Mouse (Mus musculus): ENCODE measurements at regions not wholly inside any gene's neighbourhood (a gene's known extent, or its start where the extent isn't known, plus 50 kb on each side); places are given as distances from the start of the nearest gene placed in this dataset.
"Not testable (repeated sequence)": the region's sequence is repeated elsewhere in the genome, so short reads cannot be mapped to it uniquely, and the experiment has no call there.

DNA sequence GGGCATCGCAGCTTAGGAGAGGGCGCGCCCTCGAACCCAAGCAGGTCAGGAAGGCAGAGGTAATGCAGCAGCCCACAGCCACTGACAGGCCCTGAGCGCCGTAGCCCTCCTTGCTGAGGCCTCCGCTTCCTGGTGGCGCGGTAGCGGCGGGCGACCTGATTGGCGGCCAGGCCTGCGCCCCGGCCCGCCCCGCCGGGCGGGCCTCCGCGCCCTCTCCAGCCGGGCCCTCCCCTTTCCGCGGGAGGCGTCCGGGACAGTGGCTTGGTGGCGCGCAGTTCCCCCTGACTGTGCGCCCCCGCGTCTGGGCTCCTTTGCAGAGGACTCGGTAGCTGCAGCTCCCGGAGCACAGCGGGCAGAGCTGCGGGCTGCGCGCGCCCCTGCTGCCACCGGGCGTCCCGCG is 242.1 kb downstream of the Gm21863 start:
- ATAC-seq; H3K36me3 ChIP-seq (ENCODE audit: control insufficient read depth, insufficient read depth); H3K9ac ChIP-seq (ENCODE audit: low read depth, low read length); H3K4me1 ChIP-seq (replicated peaks; ENCODE audit: control insufficient read depth, insufficient read depth, low read length); H3K9me3 ChIP-seq (ENCODE audit: control insufficient read depth); H3K27ac ChIP-seq (ENCODE audit: low read depth, low read length); H3K27me3 ChIP-seq (replicated peaks; ENCODE audit: control insufficient read depth, insufficient read depth, low read length): not testable (repeated sequence)
- 1% methylated on average over 31 of the region's 42 CpGs for WGBS
- Histone ChIP-seq H3K4me3 (ENCODE audit: low read depth, low read length) (peak overlapping the region; percentile 40), H3K4me2 (replicated peaks; ENCODE audit: low read depth) (peak overlapping the region; percentile 64)

DNA sequence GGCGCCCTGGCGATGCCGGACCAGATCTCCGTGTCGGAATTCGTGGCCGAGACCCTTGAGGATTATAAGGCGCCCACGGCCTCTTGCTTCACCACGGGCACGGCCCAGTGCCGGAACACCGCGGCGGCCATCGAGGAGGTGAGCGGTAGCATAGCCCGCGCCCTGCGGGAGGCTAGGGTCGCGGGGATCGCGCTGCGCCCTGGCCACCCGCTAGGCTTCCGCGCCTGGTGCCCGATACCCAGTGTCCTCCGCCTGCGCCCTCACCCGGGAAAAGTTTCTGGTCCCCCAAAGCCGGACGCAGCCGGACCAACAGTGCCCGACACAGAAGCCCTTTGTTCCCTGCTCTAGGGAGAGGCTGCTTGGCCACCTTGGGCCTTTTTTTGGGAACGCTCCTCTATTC is 242.6 kb downstream of the Gm21863 start:
- not testable (repeated sequence) for H3K27ac ChIP-seq (ENCODE audit: low read depth, low read length); H3K27me3 ChIP-seq (replicated peaks; ENCODE audit: control insufficient read depth, insufficient read depth, low read length); H3K9ac ChIP-seq (ENCODE audit: low read depth, low read length); H3K4me1 ChIP-seq (replicated peaks; ENCODE audit: control insufficient read depth, insufficient read depth, low read length); ATAC-seq; H3K36me3 ChIP-seq (ENCODE audit: control insufficient read depth, insufficient read depth); H3K9me3 ChIP-seq (ENCODE audit: control insufficient read depth)
- Histone ChIP-seq H3K4me3 (ENCODE audit: low read depth, low read length) (peak overlapping the region; percentile 40), H3K4me2 (replicated peaks; ENCODE audit: low read depth) (peak overlapping the region; percentile 64)
- 1% methylated on average over 34 of the region's 37 CpGs for WGBS

DNA sequence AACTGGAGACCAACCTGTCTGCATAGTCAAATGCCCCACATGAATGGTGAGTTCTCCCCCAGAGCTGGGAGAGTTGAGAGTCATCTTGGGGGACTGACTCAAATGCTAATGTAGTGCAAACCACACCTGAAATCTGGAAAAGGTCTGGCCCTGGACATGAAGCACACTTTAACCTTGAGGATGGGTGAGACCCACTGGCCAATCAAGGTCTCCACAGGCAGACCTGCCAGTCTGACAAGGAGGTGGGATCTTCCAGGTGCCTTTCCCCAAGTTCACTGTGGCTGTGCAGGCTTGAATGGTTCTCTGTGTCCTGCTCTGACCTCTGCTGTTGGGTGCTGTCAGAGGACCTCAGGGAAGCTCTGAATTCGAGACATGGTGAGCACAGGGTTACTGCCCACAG is 269.6 kb downstream of the Gm21863 start:
- H3K36me3 ChIP-seq (ENCODE audit: control insufficient read depth, insufficient read depth); H3K27me3 ChIP-seq (replicated peaks; ENCODE audit: control insufficient read depth, insufficient read depth, low read length); H3K27ac ChIP-seq (ENCODE audit: low read depth, low read length); H3K9ac ChIP-seq (ENCODE audit: low read depth, low read length); H3K4me2 ChIP-seq (replicated peaks; ENCODE audit: low read depth); H3K4me3 ChIP-seq (ENCODE audit: low read depth, low read length); ATAC-seq; H3K4me1 ChIP-seq (replicated peaks; ENCODE audit: control insufficient read depth, insufficient read depth, low read length): not testable (repeated sequence)
- WGBS, result 85% methylated on average over 1 of the region's 1 CpGs
- peaks cover 25% of the 10 kb centered on the region for H3K9me3 ChIP-seq (ENCODE audit: control insufficient read depth)

GRCm38 (mm10) chr12:20226831-20227230 is 272.5 kb downstream of the Gm21863 start:
- H3K9me3 ChIP-seq (ENCODE audit: control insufficient read depth), result peaks cover 54% of the 10 kb centered on the region
- H3K27me3 ChIP-seq (replicated peaks; ENCODE audit: control insufficient read depth, insufficient read depth, low read length); H3K4me3 ChIP-seq (ENCODE audit: low read depth, low read length); H3K4me2 ChIP-seq (replicated peaks; ENCODE audit: low read depth); ATAC-seq; H3K9ac ChIP-seq (ENCODE audit: low read depth, low read length); H3K27ac ChIP-seq (ENCODE audit: low read depth, low read length); H3K4me1 ChIP-seq (replicated peaks; ENCODE audit: control insufficient read depth, insufficient read depth, low read length); H3K36me3 ChIP-seq (ENCODE audit: control insufficient read depth, insufficient read depth): not testable (repeated sequence)
- WGBS, result 78% methylated on average over 9 of the region's 9 CpGs

DNA sequence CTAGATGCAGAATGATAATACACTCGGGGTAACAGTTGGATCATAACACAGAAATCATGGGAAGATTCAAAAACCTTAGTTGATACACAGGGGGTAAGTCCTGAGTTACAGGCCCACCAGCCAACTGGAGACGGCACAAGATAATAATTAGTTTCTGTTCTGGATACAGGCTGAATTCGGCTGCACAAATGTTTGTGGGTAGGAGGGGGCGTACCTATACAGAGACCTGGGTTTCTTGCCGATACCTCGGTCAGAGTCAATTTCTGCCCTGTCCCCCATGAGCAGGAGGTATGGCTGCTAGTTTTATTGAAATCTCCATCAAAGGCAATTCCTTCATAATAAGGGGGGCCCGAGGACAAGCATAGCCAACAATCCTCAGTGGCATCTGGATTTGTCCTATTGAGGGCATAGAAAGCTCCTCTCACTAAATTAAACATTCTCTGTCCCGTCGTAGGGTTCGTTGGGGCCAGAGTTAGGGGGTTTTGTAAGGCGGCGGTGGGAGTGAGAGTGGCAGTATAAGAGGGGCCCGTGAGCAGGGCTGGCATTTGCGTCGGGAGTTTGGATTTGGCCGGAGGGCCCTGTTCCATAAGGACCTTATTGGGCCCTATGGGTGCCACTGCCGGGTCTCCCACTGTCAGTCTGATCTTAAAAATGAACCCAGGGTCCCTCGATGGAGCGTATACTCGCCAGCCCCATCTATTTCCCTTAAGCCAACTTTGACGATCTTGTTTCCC is 273.3 kb downstream of the Gm21863 start:
- H3K27me3 ChIP-seq (replicated peaks; ENCODE audit: control insufficient read depth, insufficient read depth, low read length); H3K27ac ChIP-seq (ENCODE audit: low read depth, low read length); H3K4me3 ChIP-seq (ENCODE audit: low read depth, low read length); H3K36me3 ChIP-seq (ENCODE audit: control insufficient read depth, insufficient read depth); H3K4me2 ChIP-seq (replicated peaks; ENCODE audit: low read depth); H3K4me1 ChIP-seq (replicated peaks; ENCODE audit: control insufficient read depth, insufficient read depth, low read length); H3K9ac ChIP-seq (ENCODE audit: low read depth, low read length): not testable (repeated sequence)
- peaks cover 62% of the 10 kb centered on the region for H3K9me3 ChIP-seq (ENCODE audit: control insufficient read depth)
- ATAC-seq, result 0 out of 2 replicates have a peak, but pooled peaks have one; percentile 12
- 77% methylated on average over 21 of the region's 21 CpGs for WGBS

DNA sequence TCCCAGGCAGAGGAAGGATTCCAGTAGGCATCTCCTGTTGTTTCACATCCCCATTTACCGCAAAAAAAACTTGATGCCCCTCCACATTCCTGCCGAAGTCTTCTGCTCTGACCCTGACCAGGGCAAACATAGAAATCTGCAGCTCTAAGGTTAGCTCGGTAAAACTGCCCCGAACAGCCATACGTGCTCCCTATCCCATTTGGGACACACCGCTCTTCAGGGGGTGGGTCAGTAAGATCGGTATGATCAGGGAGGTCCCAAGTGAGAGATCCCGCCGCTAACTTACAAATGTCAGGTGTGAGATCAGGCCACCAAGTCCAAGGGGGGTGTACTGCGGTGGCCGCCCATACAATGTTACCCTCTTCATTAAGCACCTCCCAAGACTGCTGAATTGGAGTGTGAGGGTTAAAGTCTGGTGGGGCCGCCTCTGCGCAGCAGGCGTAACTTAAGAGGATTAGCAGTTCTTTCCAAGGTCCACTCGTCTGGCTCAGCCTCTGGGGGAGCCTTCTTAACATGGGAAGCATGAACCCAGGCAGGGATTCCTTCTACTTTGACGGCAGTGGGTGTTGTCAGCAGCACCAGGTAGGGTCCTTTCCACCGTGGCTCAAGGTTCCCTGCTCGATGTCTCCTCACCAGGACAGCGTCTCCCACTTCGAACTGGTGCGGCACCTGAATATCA is 274.2 kb downstream of the Gm21863 start:
- not testable (repeated sequence) for H3K9ac ChIP-seq (ENCODE audit: low read depth, low read length); H3K27ac ChIP-seq (ENCODE audit: low read depth, low read length); H3K4me1 ChIP-seq (replicated peaks; ENCODE audit: control insufficient read depth, insufficient read depth, low read length); H3K27me3 ChIP-seq (replicated peaks; ENCODE audit: control insufficient read depth, insufficient read depth, low read length); H3K4me2 ChIP-seq (replicated peaks; ENCODE audit: low read depth); H3K36me3 ChIP-seq (ENCODE audit: control insufficient read depth, insufficient read depth); H3K4me3 ChIP-seq (ENCODE audit: low read depth, low read length)
- peaks cover 70% of the 10 kb centered on the region for H3K9me3 ChIP-seq (ENCODE audit: control insufficient read depth)
- 0 out of 2 replicates have a peak, but pooled peaks have one; percentile 9 for ATAC-seq
- 71% methylated on average over 21 of the region's 21 CpGs for WGBS

DNA sequence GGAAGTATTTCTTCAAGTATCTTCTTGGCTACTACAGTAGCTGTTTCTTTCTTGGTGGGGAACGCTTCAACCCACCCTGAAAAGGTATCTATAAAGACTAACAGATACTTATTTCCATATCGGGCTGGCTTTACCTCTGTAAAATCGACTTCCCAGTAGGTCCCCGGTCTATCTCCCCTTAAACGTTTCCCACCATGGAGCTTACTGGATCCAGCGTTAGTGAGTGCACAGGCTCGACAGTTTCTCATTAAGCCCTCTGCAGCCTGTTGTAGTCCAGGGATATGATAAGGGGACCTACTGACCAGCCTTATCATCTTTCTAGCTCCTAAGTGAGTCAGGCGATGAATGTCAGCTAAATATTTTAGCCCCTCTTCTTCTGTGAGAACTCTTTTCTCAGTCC is 275.1 kb downstream of the Gm21863 start:
- not testable (repeated sequence) for H3K27ac ChIP-seq (ENCODE audit: low read depth, low read length); H3K9ac ChIP-seq (ENCODE audit: low read depth, low read length); ATAC-seq; H3K27me3 ChIP-seq (replicated peaks; ENCODE audit: control insufficient read depth, insufficient read depth, low read length); H3K4me1 ChIP-seq (replicated peaks; ENCODE audit: control insufficient read depth, insufficient read depth, low read length); H3K4me2 ChIP-seq (replicated peaks; ENCODE audit: low read depth); H3K36me3 ChIP-seq (ENCODE audit: control insufficient read depth, insufficient read depth); H3K4me3 ChIP-seq (ENCODE audit: low read depth, low read length)
- peaks cover 78% of the 10 kb centered on the region for H3K9me3 ChIP-seq (ENCODE audit: control insufficient read depth)
- 75% methylated on average over 8 of the region's 8 CpGs for WGBS

All from intestine, postnatal 0 days (tissue).